8 mouse cellular contexts compared by ENCODE assay signal in the genomic region with DNA sequence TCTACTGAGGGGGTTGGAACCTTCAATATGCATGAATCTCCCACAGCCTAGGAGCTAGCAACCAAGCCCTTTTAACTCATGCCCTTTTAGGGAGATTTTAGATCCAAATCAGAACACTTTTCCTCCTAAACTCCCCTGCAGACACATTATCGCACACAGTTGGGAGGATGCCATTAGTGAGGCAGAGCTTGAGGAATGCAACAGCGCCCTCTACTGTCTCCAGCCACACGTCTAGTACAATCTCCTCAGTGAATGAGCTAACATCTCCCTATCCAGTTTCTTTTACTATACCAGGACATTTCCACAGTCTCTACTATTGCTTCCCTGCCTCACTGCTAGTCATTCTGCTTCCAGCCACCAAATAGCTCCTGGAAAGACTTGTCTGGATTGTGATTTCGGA. TPM values are rescaled to one million over a fixed set of nuclear protein-coding genes. Genes with fewer than 3 reads are reported as not detected.
DNase-seq lines count a peak whose midpoint lies in the region; ATAC-seq and TF ChIP-seq lines count a peak whose summit lies in the region.

No protein-coding gene starts in this region.

- no peaks in the 10 kb centered on the region for H3K36me3 ChIP-seq in liver, postnatal 0 days (replicated peaks; ENCODE audit: insufficient read depth, low read length)

- peak; percentile 68 for TF ChIP-seq CTCF in liver, postnatal 0 days (IDR thresholded peaks at IDR 0.05; ENCODE audit: low read depth)

- no peak overlapping the region for H3K4me2 ChIP-seq in liver, postnatal 0 days (ENCODE audit: low read depth, low read length)

- DNase-seq in urinary bladder, adult 18-20 months (ENCODE audit: low spot score in 2 of 2) = peak; percentile 5 to 17
- DNase-seq in urinary bladder, postnatal 10 days (ENCODE audit: low spot score) = no peak
- peak; percentile 53 for DNase-seq in gastrocnemius, postnatal 14 days
- DNase-seq in kidney, postnatal 25 days = peak; percentile 66 to 77
- DNase-seq in liver, postnatal 0 days = peak; percentile 36
- peak; percentile 29 for DNase-seq in retina, adult 2 months (ENCODE audit: low read depth, low spot score)

- H3K27ac ChIP-seq in liver, postnatal 0 days (ENCODE audit: low read depth) = no peak overlapping the region

- H3K4me1 ChIP-seq in liver, postnatal 0 days (ENCODE audit: insufficient read depth) = no peaks in the 10 kb centered on the region

- no peaks in the 10 kb centered on the region for H3K27me3 ChIP-seq in liver, postnatal 0 days (ENCODE audit: insufficient read depth, low read length)

- no peaks in the 10 kb centered on the region for H3K9me3 ChIP-seq in liver, postnatal 0 days (ENCODE audit: low read length)

- no peak overlapping the region for H3K9ac ChIP-seq in liver, postnatal 0 days (replicated peaks)

- 23% methylated on average over 4 of the region's 4 CpGs for WGBS in liver, postnatal 0 days (ENCODE audit: insufficient replicate concordance)

- intact Hi-C loops in gastrocnemius, postnatal 14 days (cut with DNase I; ENCODE audit: low total_unique reads) = no loop called here

- 0 out of 2 replicates have a peak, but pooled peaks have one; percentile 58 for ATAC-seq in common myeloid progenitor, adult 5-6 weeks (replicated peaks; ENCODE audit: low read depth, poor library complexity, severe bottlenecking)
- no peak for ATAC-seq in liver, postnatal 0 days
- ATAC-seq in erythroid progenitor cell, adult 5-6 weeks (replicated peaks; ENCODE audit: low FRiP score, poor library complexity, severe bottlenecking) = no peak

- H3K4me3 ChIP-seq in liver, postnatal 0 days (ENCODE audit: low read depth, low read length) = no peak overlapping the region

- no peak for TF ChIP-seq EP300 in liver, postnatal 0 days (IDR thresholded peaks at IDR 0.05; ENCODE audit: low read depth)

RNA-seq across cellular contexts. Expression of a gene that starts 59.3 kb away (rescaled TPM):
- total RNA-seq in common myeloid progenitor, adult 5-6 weeks (2017) = not detected in 2 replicates
- not detected for total RNA-seq in gastrocnemius, postnatal 14 days (2021)
- polyA plus RNA-seq in liver, postnatal 0 days (2015; fragmentation: Nextera tagmentation; extraction: Ambion mirVana) = not detected in 2 replicates
- total RNA-seq in erythroid progenitor cell, adult 5-6 weeks (2015; ENCODE audit: low replicate concordance) = not detected in 2 replicates
- not detected in 2 replicates for total RNA-seq in erythroid progenitor cell, adult 5-6 weeks (2017; ENCODE audit: low replicate concordance)
